Mouse (Mus musculus): ENCODE measurements around the gene Scamp1. TPM values are rescaled to one million over a fixed set of nuclear protein-coding genes. Genes with fewer than 3 reads are reported as not detected.

Gene Scamp1
- polyA plus RNA-seq, 1 experiment: 5.3 TPM

- TF ChIP-seq MYOG (IDR thresholded peaks at IDR 0.05; ENCODE audit: control insufficient read depth, extremely low read depth, insufficient read length) (no peak), USF1 (IDR thresholded peaks at IDR 0.05; ENCODE audit: low read depth) (no peak), CTCF (IDR thresholded peaks at IDR 0.05; ENCODE audit: control insufficient read depth, insufficient read depth, insufficient read length) (no peak), MAX (IDR thresholded peaks at IDR 0.05) (no peak), FOSL1 (IDR thresholded peaks at IDR 0.05; ENCODE audit: insufficient read depth, low read length, poor library complexity, severe bottlenecking) (no peak), MYOD1 (IDR thresholded peaks at IDR 0.05; ENCODE audit: control insufficient read depth, insufficient read length, low read depth) (no peak), CEBPB (IDR thresholded peaks at IDR 0.05; ENCODE audit: low read depth) (no peak)
- Histone ChIP-seq H3K79me2 (ENCODE audit: control insufficient read depth, insufficient read depth) (no peaks in the 10 kb centered on the region), H3K27me3 (ENCODE audit: control insufficient read depth, insufficient read depth, insufficient read length) (no peaks in the 10 kb centered on the region), H3K36me3 (ENCODE audit: control insufficient read depth, insufficient read depth) (no peaks in the 10 kb centered on the region), H3ac (ENCODE audit: control insufficient read depth, insufficient read length, low read depth) (no peak overlapping the region), H3K4me3 (ENCODE audit: insufficient read depth, poor library complexity, severe bottlenecking) (no peak overlapping the region), H3K79me3 (ENCODE audit: low read depth) (no peaks in the 10 kb centered on the region)
Measured at GRCm38 (mm10) chr13:94295922-94296321, 10.3 kb upstream of the Scamp1 start.

- no peaks in the 10 kb centered on the region for H3K79me3 ChIP-seq (ENCODE audit: low read depth)
- no peak overlapping the region for H3K4me3 ChIP-seq (ENCODE audit: insufficient read depth, poor library complexity, severe bottlenecking)
- no peak for TF ChIP-seq USF1 (IDR thresholded peaks at IDR 0.05; ENCODE audit: low read depth)
- no peak for TF ChIP-seq FOSL1 (IDR thresholded peaks at IDR 0.05; ENCODE audit: insufficient read depth, low read length, poor library complexity, severe bottlenecking)
- TF ChIP-seq CTCF (IDR thresholded peaks at IDR 0.05; ENCODE audit: control insufficient read depth, insufficient read depth, insufficient read length): no peak
- no peak for TF ChIP-seq CEBPB (IDR thresholded peaks at IDR 0.05; ENCODE audit: low read depth)
- TF ChIP-seq MYOG (IDR thresholded peaks at IDR 0.05; ENCODE audit: control insufficient read depth, extremely low read depth, insufficient read length): no peak
- no peak for TF ChIP-seq MAX (IDR thresholded peaks at IDR 0.05)
- TF ChIP-seq MYOD1 (IDR thresholded peaks at IDR 0.05; ENCODE audit: control insufficient read depth, insufficient read length, low read depth): no peak
- H3K36me3 ChIP-seq (ENCODE audit: control insufficient read depth, insufficient read depth): no peaks in the 10 kb centered on the region
- no peaks in the 10 kb centered on the region for H3K79me2 ChIP-seq (ENCODE audit: control insufficient read depth, insufficient read depth)
- peaks cover 6% of the 10 kb centered on the region for H3K27me3 ChIP-seq (ENCODE audit: control insufficient read depth, insufficient read depth, insufficient read length)
- no peak overlapping the region for H3ac ChIP-seq (ENCODE audit: control insufficient read depth, insufficient read length, low read depth)
Measured at GRCm38 (mm10) chr13:94294886-94295285, 9.2 kb upstream of the Scamp1 start.

- Histone ChIP-seq H3K27me3 (ENCODE audit: control insufficient read depth, insufficient read depth, insufficient read length) (peaks cover 6% of the 10 kb centered on the region), H3K4me3 (ENCODE audit: insufficient read depth, poor library complexity, severe bottlenecking) (no peak overlapping the region), H3K79me2 (ENCODE audit: control insufficient read depth, insufficient read depth) (no peaks in the 10 kb centered on the region), H3ac (ENCODE audit: control insufficient read depth, insufficient read length, low read depth) (no peak overlapping the region), H3K36me3 (ENCODE audit: control insufficient read depth, insufficient read depth) (no peaks in the 10 kb centered on the region), H3K79me3 (ENCODE audit: low read depth) (no peaks in the 10 kb centered on the region)
- TF ChIP-seq CTCF (IDR thresholded peaks at IDR 0.05; ENCODE audit: control insufficient read depth, insufficient read depth, insufficient read length) (no peak), CEBPB (IDR thresholded peaks at IDR 0.05; ENCODE audit: low read depth) (no peak), MYOG (IDR thresholded peaks at IDR 0.05; ENCODE audit: control insufficient read depth, extremely low read depth, insufficient read length) (no peak), USF1 (IDR thresholded peaks at IDR 0.05; ENCODE audit: low read depth) (no peak), FOSL1 (IDR thresholded peaks at IDR 0.05; ENCODE audit: insufficient read depth, low read length, poor library complexity, severe bottlenecking) (no peak), MAX (IDR thresholded peaks at IDR 0.05) (no peak), MYOD1 (IDR thresholded peaks at IDR 0.05; ENCODE audit: control insufficient read depth, insufficient read length, low read depth) (no peak)
Measured at GRCm38 (mm10) chr13:94293911-94294310, 8.3 kb upstream of the Scamp1 start.

GRCm38 (mm10) chr13:94286195-94286594 lies 538 bp upstream of the Scamp1 start:
- Histone ChIP-seq H3ac (ENCODE audit: control insufficient read depth, insufficient read length, low read depth) (no peak overlapping the region), H3K79me3 (ENCODE audit: low read depth) (no peaks in the 10 kb centered on the region), H3K36me3 (ENCODE audit: control insufficient read depth, insufficient read depth) (no peaks in the 10 kb centered on the region), H3K79me2 (ENCODE audit: control insufficient read depth, insufficient read depth) (peaks cover 17% of the 10 kb centered on the region), H3K27me3 (ENCODE audit: control insufficient read depth, insufficient read depth, insufficient read length) (peaks cover 6% of the 10 kb centered on the region), H3K4me3 (ENCODE audit: insufficient read depth, poor library complexity, severe bottlenecking) (no peak overlapping the region)
- TF ChIP-seq USF1 (IDR thresholded peaks at IDR 0.05; ENCODE audit: low read depth) (no peak), MYOG (IDR thresholded peaks at IDR 0.05; ENCODE audit: control insufficient read depth, extremely low read depth, insufficient read length) (no peak), MYOD1 (IDR thresholded peaks at IDR 0.05; ENCODE audit: control insufficient read depth, insufficient read length, low read depth) (no peak)

GRCm38 (mm10) chr13:94284543-94285269 lies 951 bp downstream of the Scamp1 start:
- no peak for TF ChIP-seq MAX (IDR thresholded peaks at IDR 0.05)
- TF ChIP-seq FOSL1 (IDR thresholded peaks at IDR 0.05; ENCODE audit: insufficient read depth, low read length, poor library complexity, severe bottlenecking): no peak
- TF ChIP-seq USF1 (IDR thresholded peaks at IDR 0.05; ENCODE audit: low read depth): no peak
- no peak for TF ChIP-seq MYOD1 (IDR thresholded peaks at IDR 0.05; ENCODE audit: control insufficient read depth, insufficient read length, low read depth)
- TF ChIP-seq CEBPB (IDR thresholded peaks at IDR 0.05; ENCODE audit: low read depth): no peak
- no peak for TF ChIP-seq MYOG (IDR thresholded peaks at IDR 0.05; ENCODE audit: control insufficient read depth, extremely low read depth, insufficient read length)
- TF ChIP-seq CTCF (IDR thresholded peaks at IDR 0.05; ENCODE audit: control insufficient read depth, insufficient read depth, insufficient read length): no peak
- peak overlapping the region; percentile 83 for H3ac ChIP-seq (ENCODE audit: control insufficient read depth, insufficient read length, low read depth)
- H3K36me3 ChIP-seq (ENCODE audit: control insufficient read depth, insufficient read depth): no peaks in the 10 kb centered on the region
- peaks cover 32% of the 10 kb centered on the region for H3K79me2 ChIP-seq (ENCODE audit: control insufficient read depth, insufficient read depth)
- peak overlapping the region; percentile 66 for H3K4me3 ChIP-seq (ENCODE audit: insufficient read depth, poor library complexity, severe bottlenecking)
- no peaks in the 10 kb centered on the region for H3K27me3 ChIP-seq (ENCODE audit: control insufficient read depth, insufficient read depth, insufficient read length)
- no peaks in the 10 kb centered on the region for H3K79me3 ChIP-seq (ENCODE audit: low read depth)

Data from C2C12 (cell line).